Mouse (Mus musculus) bone marrow, adult 2 months (tissue): Measurements from ENCODE around the gene Zfp992.
"Not testable (repeated sequence)": the region's sequence is repeated elsewhere in the genome, so short reads cannot be mapped to it uniquely, and the experiment has no call there.

ENCODE experiments used
- CTCF ChIP-seq: fragments of 200-500 bp; IDR thresholded peaks from 2 replicates; pipeline ENCODE4 v1.5.1; 2011; ENCODE audit warnings: low read length, control low read depth; ENCODE audit not compliant: control insufficient read depth, insufficient read depth
- POLR2A ChIP-seq: fragments of 200-500 bp; IDR thresholded peaks from 2 replicates; pipeline ENCODE4 v1.6.1; 2011; ENCODE audit warnings: low read depth, mild to moderate bottlenecking, control low read depth, low read length, borderline replicate concordance; ENCODE audit not compliant: control insufficient read depth

- not testable (repeated sequence) for TF ChIP-seq CTCF, POLR2A
These were observed 26.2 kb downstream of the Zfp992 start for GRCm38 (mm10) chr4:146474716-146475676.
